Mouse (Mus musculus): ENCODE measurements around the gene Ppp1r17.

GRCm38 (mm10) chr6:56025533-56025932, 8.2 kb downstream of the Ppp1r17 start:
- TF ChIP-seq POLR2A (IDR thresholded peaks at IDR 0.05; ENCODE audit: extremely low read depth, insufficient read depth, low read length) = no peak
- TF ChIP-seq CTCF (IDR thresholded peaks at IDR 0.05; ENCODE audit: extremely low read depth, insufficient read depth, low read length) = 0 out of 2 replicates have a peak, but pooled peaks have one; percentile 27

All from cortical plate, adult 2 months (tissue).